Mouse (Mus musculus) lung, postnatal 14 days (tissue): Measurements from ENCODE around the gene Trim66.

Experiments
- DNase-seq: peaks from one replicate; pipeline ENCODE4 v3.0.0; 2021

Trim66 gene

DNA sequence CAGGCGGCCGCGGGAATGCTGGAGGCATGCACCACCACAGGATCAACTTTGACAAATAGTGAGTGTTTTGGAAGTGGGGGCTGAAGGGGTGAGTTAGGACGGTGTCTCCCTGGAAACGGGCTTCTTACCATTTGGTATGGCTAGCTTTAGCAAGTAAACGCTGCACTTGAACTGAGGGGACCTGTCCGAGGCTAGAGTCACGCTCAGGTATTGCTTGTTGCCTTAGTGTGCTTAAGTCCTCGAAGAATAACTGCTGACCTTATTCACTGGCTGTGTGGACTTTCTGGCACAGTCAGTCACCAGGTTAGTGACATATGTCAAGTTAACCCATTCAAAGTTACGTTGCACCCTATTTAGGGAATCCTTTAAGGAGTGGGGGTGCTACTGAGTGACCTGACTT is 12.0 kb upstream of the Trim66 start:
- DNase-seq = no peak

- peak; percentile 100 for DNase-seq
Observed at GRCm38 (mm10) chr7:109518838-109519696, 11.1 kb upstream of the Trim66 start, which contains the start of gene Rpl27a. Rpl27a (plus strand) TSS chr7:109519147.

- DNase-seq = peak; percentile 22
Observed at GRCm38 (mm10) chr7:109518036-109518681, 10.2 kb upstream of the Trim66 start.

GRCm38 (mm10) chr7:109516500-109516899 is 8.6 kb upstream of the Trim66 start:
- no peak for DNase-seq

DNA sequence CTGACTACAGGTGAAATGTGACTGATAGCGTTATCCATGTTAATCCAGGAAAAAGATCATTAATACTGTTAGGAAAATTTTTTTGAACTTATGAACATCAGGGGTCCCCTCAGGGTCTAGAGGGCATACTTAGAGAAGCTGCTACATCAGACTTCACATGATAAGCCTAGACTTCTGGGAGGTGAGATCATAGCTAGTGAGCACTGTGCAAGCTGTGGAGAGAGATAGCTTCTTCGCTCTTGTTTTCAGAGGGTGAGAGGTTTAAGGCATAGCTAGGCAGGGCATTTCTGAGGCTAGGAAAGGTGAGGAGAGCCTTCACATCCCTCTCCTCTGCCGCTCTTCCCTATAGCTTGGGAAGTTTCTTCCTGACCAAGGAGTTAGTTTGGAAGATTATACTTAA is 3.9 kb upstream of the Trim66 start:
- no peak for DNase-seq

DNA sequence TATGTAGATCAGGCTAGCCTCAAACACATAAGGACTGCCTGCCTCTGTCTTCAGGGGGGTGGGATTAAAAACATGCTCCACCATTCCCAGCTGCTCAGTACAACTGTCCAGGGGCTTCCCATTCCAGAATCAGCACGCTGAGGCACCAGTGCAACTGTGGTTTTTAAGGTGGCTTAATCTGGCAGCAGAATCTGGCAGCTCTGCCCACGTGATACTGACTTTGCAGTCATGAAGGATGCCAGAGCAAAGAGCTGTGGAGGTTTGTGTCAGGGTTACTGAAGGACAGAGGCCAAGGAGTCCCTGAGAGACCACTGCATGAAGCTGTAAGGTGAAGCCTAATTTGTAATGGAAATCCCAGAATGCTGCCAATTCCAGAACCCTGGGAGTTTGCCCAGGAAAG is 2.9 kb upstream of the Trim66 start:
- no peak for DNase-seq

DNA sequence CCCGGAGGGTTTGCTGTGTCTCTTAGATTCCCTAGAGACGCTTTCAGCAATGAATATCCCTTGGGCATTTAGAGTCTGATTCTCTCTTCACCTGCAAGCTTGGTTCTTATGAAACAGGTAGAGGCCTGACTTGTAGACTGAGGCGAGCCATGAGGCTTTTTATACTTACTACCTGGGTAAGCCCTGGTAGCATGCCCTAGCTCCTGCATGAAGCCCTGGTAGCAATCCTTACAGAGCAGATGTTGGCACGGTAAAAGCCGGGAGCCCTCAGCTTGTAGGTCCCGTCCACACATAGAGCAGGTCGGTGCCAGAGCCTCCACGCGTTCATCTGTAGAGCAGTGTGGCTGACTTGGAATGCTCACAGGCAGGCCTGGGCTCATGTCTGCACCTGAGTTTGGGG is 362 bp downstream of the Trim66 start:
- no peak for DNase-seq

GRCm38 (mm10) chr7:109507119-109507518 is 815 bp downstream of the Trim66 start:
- DNase-seq = no peak

DNA sequence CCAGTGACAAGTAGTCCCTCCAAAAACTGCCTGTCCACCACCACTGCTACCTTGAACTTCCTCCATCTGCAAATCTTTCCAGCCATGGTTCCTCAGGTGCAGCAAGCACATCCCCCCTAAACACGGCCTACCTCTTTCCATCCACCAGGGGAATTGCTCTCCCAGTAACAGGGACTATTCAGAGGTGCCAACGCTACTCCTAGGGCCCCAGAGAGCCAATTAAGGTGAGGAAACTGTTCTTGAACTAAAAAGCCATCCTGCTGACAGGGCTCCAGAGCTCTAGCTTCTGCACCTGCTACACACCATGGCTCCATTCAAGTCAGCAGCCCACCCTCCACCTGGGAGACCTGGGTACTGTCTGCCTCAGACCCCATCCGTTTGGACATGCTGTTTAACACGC is 10.4 kb downstream of the Trim66 start:
- DNase-seq = no peak

GRCm38 (mm10) chr7:109493319-109494316 is 14.3 kb downstream of the Trim66 start:
- no peak for DNase-seq

GRCm38 (mm10) chr7:109492616-109493318 is 15.2 kb downstream of the Trim66 start:
- no peak for DNase-seq

- no peak for DNase-seq
Observed at GRCm38 (mm10) chr7:109484221-109484620, 23.7 kb downstream of the Trim66 start.

DNA sequence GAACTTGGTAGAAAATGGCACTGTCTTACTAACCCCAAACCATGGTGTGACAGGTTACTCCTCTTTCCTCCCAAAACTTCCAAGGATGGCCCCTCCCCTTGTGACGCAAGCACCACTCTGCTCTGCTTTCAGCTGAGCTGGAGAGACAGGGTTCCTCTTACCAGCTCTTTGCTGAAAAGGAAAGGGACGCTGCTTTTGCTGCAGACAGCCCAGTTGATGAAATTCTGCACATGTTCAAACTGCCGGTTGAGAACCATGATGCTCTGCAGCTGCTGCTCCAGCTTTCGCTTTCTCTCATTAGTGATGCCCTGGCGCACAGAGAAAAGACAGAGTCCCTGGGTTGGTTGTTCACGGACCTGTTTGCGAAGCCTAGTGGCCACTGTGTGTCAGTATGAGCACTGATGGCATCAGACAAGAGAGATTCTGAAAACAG is 27.2 kb downstream of the Trim66 start:
- peak; percentile 29 for DNase-seq

DNA sequence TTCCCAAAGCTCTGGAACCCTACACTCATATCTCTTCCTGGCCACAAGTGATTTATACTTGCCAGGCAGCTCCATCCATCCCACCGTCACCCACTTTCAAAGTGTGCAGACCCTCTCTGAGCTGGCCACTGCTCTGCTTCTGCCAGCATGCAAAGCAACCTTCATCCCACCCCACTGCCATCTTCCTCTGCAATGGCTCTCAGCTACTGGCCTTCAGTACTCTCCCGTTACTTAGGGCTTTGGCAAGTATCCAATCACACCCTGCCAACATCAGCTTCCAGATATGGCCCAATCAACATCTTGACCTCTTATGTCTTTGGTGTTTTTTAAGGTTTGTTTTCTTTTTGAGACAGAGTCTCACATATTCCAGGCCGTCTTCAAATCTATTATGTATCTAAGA is 30.0 kb downstream of the Trim66 start:
- DNase-seq = no peak

DNA sequence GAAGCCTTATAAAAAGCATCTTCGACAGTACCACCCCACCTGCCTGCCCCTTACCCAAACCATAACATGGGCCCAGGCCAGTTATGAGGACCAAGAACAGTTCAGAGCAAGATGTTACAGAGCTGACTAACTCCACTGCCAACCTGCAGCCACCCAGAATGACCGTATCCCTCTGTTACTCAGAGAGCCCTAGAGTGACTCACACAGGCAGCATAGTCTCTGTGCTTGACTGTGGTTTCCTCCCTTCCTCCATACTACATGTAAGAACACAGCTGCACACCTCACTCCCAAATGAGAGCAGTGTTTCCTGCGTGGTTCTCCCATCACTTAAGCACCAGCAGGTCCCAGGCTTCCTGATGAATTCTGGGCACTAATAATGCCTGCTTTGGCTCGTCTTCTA is 37.2 kb downstream of the Trim66 start:
- no peak for DNase-seq

GRCm38 (mm10) chr7:109468262-109468701 is 39.7 kb downstream of the Trim66 start:
- DNase-seq = peak; percentile 12

GRCm38 (mm10) chr7:109467591-109467990 is 40.3 kb downstream of the Trim66 start:
- no peak for DNase-seq

DNA sequence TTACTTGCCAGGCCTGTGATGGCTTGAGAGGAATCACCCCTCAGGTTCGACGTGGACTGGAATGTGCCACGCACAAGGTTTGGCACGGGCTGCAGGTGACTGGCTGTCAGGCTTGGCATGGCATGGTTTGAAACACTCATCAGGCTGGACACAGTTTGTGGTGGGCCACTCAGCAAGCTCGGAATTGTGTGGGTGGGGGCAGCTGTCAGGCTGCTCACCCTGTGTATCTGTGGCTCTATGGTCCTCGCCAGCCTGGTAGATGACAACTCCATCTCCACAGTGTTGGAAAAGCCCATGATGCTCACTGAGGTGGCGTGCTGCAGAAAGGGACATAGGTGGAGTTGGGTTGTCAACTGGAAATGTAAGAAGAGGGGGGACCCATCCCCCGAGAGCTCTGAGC is 47.2 kb downstream of the Trim66 start:
- DNase-seq = no peak

DNA sequence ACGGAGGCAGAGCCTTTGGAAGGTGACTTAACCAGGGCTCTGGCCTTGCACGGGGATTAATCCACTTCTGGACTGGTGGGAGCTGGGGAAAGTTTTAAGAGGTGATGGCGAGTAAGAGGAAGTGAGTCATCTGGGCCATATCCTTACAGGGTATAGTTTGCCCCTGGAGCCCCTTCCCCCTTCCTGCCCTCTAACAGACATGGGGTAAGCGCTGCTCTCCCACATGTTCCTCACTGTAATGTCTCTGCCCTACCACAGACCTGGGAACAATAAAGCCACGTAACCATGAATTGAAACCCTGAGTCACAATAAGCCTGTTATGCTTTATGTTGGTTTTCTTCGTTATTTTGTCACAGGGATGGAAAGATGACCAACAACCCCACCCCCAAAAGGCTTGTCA is 51.4 kb downstream of the Trim66 start:
- DNase-seq = no peak

DNA sequence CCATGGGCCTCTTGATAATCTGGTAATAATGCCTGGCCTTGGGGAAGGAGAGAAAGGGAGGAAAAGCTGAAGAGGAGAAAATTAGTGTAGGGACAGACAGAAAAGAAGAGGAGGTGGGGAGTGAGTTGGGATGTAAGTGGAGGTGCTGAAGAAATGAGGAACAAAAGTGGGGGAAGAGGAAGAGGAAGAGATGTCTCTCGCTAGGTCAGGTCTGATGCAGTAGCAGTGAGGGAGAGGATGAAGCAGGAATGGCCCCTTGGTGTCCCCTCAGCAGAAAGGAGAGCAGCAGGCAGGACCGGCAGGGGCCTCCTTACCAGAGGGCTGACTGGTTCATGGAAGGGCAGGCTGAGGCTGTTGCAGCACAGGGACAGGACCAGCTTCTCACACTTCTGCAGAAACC is 52.2 kb downstream of the Trim66 start:
- no peak for DNase-seq

- DNase-seq = no peak
Observed at GRCm38 (mm10) chr7:109454856-109455255, 53.1 kb downstream of the Trim66 start.

- DNase-seq = no peak
Observed at GRCm38 (mm10) chr7:109448060-109448459, 59.9 kb downstream of the Trim66 start.
